Mouse (Mus musculus): Measurements from ENCODE around the gene Kcnj8. TPM values are rescaled to one million over a fixed set of nuclear protein-coding genes. Genes with fewer than 3 reads are reported as not detected.

Gene Kcnj8
- polyA plus RNA-seq, 1 experiment, result 12.8 TPM

GRCm38 (mm10) chr6:142542082-142542799 lies 29.2 kb downstream of the Kcnj8 start:
- TF ChIP-seq POLR2A (IDR thresholded peaks at IDR 0.05; ENCODE audit: low read depth, low read length) (no peak), CTCF (IDR thresholded peaks at IDR 0.05; ENCODE audit: extremely low read depth, insufficient read depth, insufficient read length, insufficient replicate concordance) (no peak)
- no peak overlapping the region for H3K4me3 ChIP-seq (ENCODE audit: extremely low read depth, insufficient read depth, insufficient read length)
- H3K4me1 ChIP-seq (ENCODE audit: control insufficient read depth, insufficient read depth, insufficient read length), result no peaks in the 10 kb centered on the region
- WGBS, result 74% methylated on average over 8 of the region's 8 CpGs
- H3K27me3 ChIP-seq (ENCODE audit: control insufficient read depth, insufficient read depth, low read length), result no peaks in the 10 kb centered on the region
- H3K27ac ChIP-seq (ENCODE audit: insufficient read depth, low read length), result no peak overlapping the region
- H3K36me3 ChIP-seq (ENCODE audit: control insufficient read depth, insufficient read depth, low read length), result no peaks in the 10 kb centered on the region
- DNase-seq (ENCODE audit: low read depth in 1 of 2, low spot score in 2 of 2), result no peak

- no peak for DNase-seq (ENCODE audit: low read depth in 1 of 2, low spot score in 2 of 2)
- no peak for TF ChIP-seq CTCF (IDR thresholded peaks at IDR 0.05; ENCODE audit: extremely low read depth, insufficient read depth, insufficient read length, insufficient replicate concordance)
- TF ChIP-seq POLR2A (IDR thresholded peaks at IDR 0.05; ENCODE audit: low read depth, low read length), result no peak
- H3K36me3 ChIP-seq (ENCODE audit: control insufficient read depth, insufficient read depth, low read length), result no peaks in the 10 kb centered on the region
- no peak overlapping the region for H3K4me3 ChIP-seq (ENCODE audit: extremely low read depth, insufficient read depth, insufficient read length)
- H3K27ac ChIP-seq (ENCODE audit: insufficient read depth, low read length), result no peak overlapping the region
- no peaks in the 10 kb centered on the region for H3K27me3 ChIP-seq (ENCODE audit: control insufficient read depth, insufficient read depth, low read length)
- 86% methylated on average over 10 of the region's 10 CpGs for WGBS
- no peaks in the 10 kb centered on the region for H3K4me1 ChIP-seq (ENCODE audit: control insufficient read depth, insufficient read depth, insufficient read length)
These were observed 30.8 kb downstream of the Kcnj8 start for GRCm38 (mm10) chr6:142540561-142541160.

GRCm38 (mm10) chr6:142540131-142540530 lies 31.3 kb downstream of the Kcnj8 start:
- no peak for DNase-seq (ENCODE audit: low read depth in 1 of 2, low spot score in 2 of 2)
- H3K27me3 ChIP-seq (ENCODE audit: control insufficient read depth, insufficient read depth, low read length), result no peaks in the 10 kb centered on the region
- H3K4me3 ChIP-seq (ENCODE audit: extremely low read depth, insufficient read depth, insufficient read length), result no peak overlapping the region
- H3K4me1 ChIP-seq (ENCODE audit: control insufficient read depth, insufficient read depth, insufficient read length), result no peaks in the 10 kb centered on the region
- H3K27ac ChIP-seq (ENCODE audit: insufficient read depth, low read length), result no peak overlapping the region
- TF ChIP-seq CTCF (IDR thresholded peaks at IDR 0.05; ENCODE audit: extremely low read depth, insufficient read depth, insufficient read length, insufficient replicate concordance), result no peak
- TF ChIP-seq POLR2A (IDR thresholded peaks at IDR 0.05; ENCODE audit: low read depth, low read length), result no peak
- no peaks in the 10 kb centered on the region for H3K36me3 ChIP-seq (ENCODE audit: control insufficient read depth, insufficient read depth, low read length)
- WGBS, result 88% methylated on average over 5 of the region's 5 CpGs

- Histone ChIP-seq H3K27me3 (ENCODE audit: control insufficient read depth, insufficient read depth, low read length) (no peaks in the 10 kb centered on the region), H3K4me3 (ENCODE audit: extremely low read depth, insufficient read depth, insufficient read length) (no peak overlapping the region), H3K4me1 (ENCODE audit: control insufficient read depth, insufficient read depth, insufficient read length) (no peaks in the 10 kb centered on the region), H3K36me3 (ENCODE audit: control insufficient read depth, insufficient read depth, low read length) (no peaks in the 10 kb centered on the region), H3K27ac (ENCODE audit: insufficient read depth, low read length) (0 out of 2 replicates have a peak overlapping the region, but pooled peaks have one; percentile 34)
- peak in 1 of 2 experiments; percentile 26 for DNase-seq (ENCODE audit: low read depth in 1 of 2, low spot score in 2 of 2)
- no peak for TF ChIP-seq POLR2A (IDR thresholded peaks at IDR 0.05; ENCODE audit: low read depth, low read length)
- TF ChIP-seq CTCF (IDR thresholded peaks at IDR 0.05; ENCODE audit: extremely low read depth, insufficient read depth, insufficient read length, insufficient replicate concordance), result no peak
- 41% methylated on average over 17 of the region's 17 CpGs for WGBS
These were observed 32.9 kb downstream of the Kcnj8 start for GRCm38 (mm10) chr6:142538503-142538902.

GRCm38 (mm10) chr6:142533412-142533811 lies 38.0 kb downstream of the Kcnj8 start:
- TF ChIP-seq POLR2A (IDR thresholded peaks at IDR 0.05; ENCODE audit: low read depth, low read length), result no peak
- no peak for TF ChIP-seq CTCF (IDR thresholded peaks at IDR 0.05; ENCODE audit: extremely low read depth, insufficient read depth, insufficient read length, insufficient replicate concordance)
- H3K27me3 ChIP-seq (ENCODE audit: control insufficient read depth, insufficient read depth, low read length), result no peaks in the 10 kb centered on the region
- no peak overlapping the region for H3K4me3 ChIP-seq (ENCODE audit: extremely low read depth, insufficient read depth, insufficient read length)
- 86% methylated on average over 5 of the region's 5 CpGs for WGBS
- no peak for DNase-seq (ENCODE audit: low read depth in 1 of 2, low spot score in 2 of 2)
- no peak overlapping the region for H3K27ac ChIP-seq (ENCODE audit: insufficient read depth, low read length)
- H3K4me1 ChIP-seq (ENCODE audit: control insufficient read depth, insufficient read depth, insufficient read length), result no peaks in the 10 kb centered on the region
- no peaks in the 10 kb centered on the region for H3K36me3 ChIP-seq (ENCODE audit: control insufficient read depth, insufficient read depth, low read length)

GRCm38 (mm10) chr6:142532686-142533085 lies 38.7 kb downstream of the Kcnj8 start:
- H3K4me1 ChIP-seq (ENCODE audit: control insufficient read depth, insufficient read depth, insufficient read length), result no peaks in the 10 kb centered on the region
- no peak overlapping the region for H3K27ac ChIP-seq (ENCODE audit: insufficient read depth, low read length)
- 94% methylated on average over 2 of the region's 2 CpGs for WGBS
- TF ChIP-seq CTCF (IDR thresholded peaks at IDR 0.05; ENCODE audit: extremely low read depth, insufficient read depth, insufficient read length, insufficient replicate concordance) (no peak), POLR2A (IDR thresholded peaks at IDR 0.05; ENCODE audit: low read depth, low read length) (no peak)
- H3K27me3 ChIP-seq (ENCODE audit: control insufficient read depth, insufficient read depth, low read length), result no peaks in the 10 kb centered on the region
- no peak for DNase-seq (ENCODE audit: low read depth in 1 of 2, low spot score in 2 of 2)
- H3K4me3 ChIP-seq (ENCODE audit: extremely low read depth, insufficient read depth, insufficient read length), result no peak overlapping the region
- H3K36me3 ChIP-seq (ENCODE audit: control insufficient read depth, insufficient read depth, low read length), result no peaks in the 10 kb centered on the region

GRCm38 (mm10) chr6:142532141-142532540 lies 39.3 kb downstream of the Kcnj8 start:
- TF ChIP-seq POLR2A (IDR thresholded peaks at IDR 0.05; ENCODE audit: low read depth, low read length) (no peak), CTCF (IDR thresholded peaks at IDR 0.05; ENCODE audit: extremely low read depth, insufficient read depth, insufficient read length, insufficient replicate concordance) (no peak)
- Histone ChIP-seq H3K27ac (ENCODE audit: insufficient read depth, low read length) (no peak overlapping the region), H3K36me3 (ENCODE audit: control insufficient read depth, insufficient read depth, low read length) (no peaks in the 10 kb centered on the region), H3K27me3 (ENCODE audit: control insufficient read depth, insufficient read depth, low read length) (no peaks in the 10 kb centered on the region), H3K4me1 (ENCODE audit: control insufficient read depth, insufficient read depth, insufficient read length) (no peaks in the 10 kb centered on the region), H3K4me3 (ENCODE audit: extremely low read depth, insufficient read depth, insufficient read length) (no peak overlapping the region)
- WGBS, result 94% methylated on average over 17 of the region's 17 CpGs
- no peak for DNase-seq (ENCODE audit: low read depth in 1 of 2, low spot score in 2 of 2)
